Mouse (Mus musculus) heart, adult 2 months (tissue): Measurements from ENCODE around the gene Ndufa9.

ENCODE experiments used
- CTCF ChIP-seq: fragments of 200-600 bp; IDR thresholded peaks from 2 replicates; pipeline ENCODE4 v1.8.1; 2022; ENCODE audit warnings: antibody characterized with exemption, mild to moderate bottlenecking, moderate library complexity
- POLR2A ChIP-seq: fragments of 200-500 bp; IDR thresholded peaks from 2 replicates; pipeline ENCODE4 v1.6.1; 2011; ENCODE audit warnings: mild to moderate bottlenecking, low read depth, low read length, control low read depth; ENCODE audit not compliant: insufficient read depth

- TF ChIP-seq CTCF (no peak), POLR2A (no peak)
Measured at GRCm38 (mm10) chr6:126816338-126816737, 32.6 kb downstream of the Ndufa9 start.
